Mouse (Mus musculus) large intestine, adult 2 months (tissue): ENCODE results near the gene Marveld2. TPM values are rescaled to one million over a fixed set of nuclear protein-coding genes. Genes with fewer than 3 reads are reported as not detected.

ENCODE experiments used
- DNase-seq: peaks from one replicate; pipeline ENCODE4 v3.0.0-alpha.2; 2012; ENCODE audit warnings: low read depth, low spot score
- WGBS: fragments of 180-500 bp; shearing (Covaris S2); methylation state at CpG from one replicate; pipeline ENCODE4 v1.1.7; 2018; 5-methylcytosine and 5-hydroxymethylcytosine counted together
- polyA plus RNA-seq: library from polyadenylated mRNA; depleted of rRNA; stranded (reverse); fragments of >200 nt; gene quantifications from 2 replicates; pipeline ENCODE4 v1.2.3, GENCODE M21; 2012

Gene Marveld2
- polyA plus RNA-seq, 1 experiment, result 22.9 TPM

- no peak for DNase-seq
- WGBS, result 44% methylated on average over 5 of the region's 5 CpGs
Observed at GRCm38 (mm10) chr13:100602239-100602902, 14.4 kb downstream of the Marveld2 start.

DNA sequence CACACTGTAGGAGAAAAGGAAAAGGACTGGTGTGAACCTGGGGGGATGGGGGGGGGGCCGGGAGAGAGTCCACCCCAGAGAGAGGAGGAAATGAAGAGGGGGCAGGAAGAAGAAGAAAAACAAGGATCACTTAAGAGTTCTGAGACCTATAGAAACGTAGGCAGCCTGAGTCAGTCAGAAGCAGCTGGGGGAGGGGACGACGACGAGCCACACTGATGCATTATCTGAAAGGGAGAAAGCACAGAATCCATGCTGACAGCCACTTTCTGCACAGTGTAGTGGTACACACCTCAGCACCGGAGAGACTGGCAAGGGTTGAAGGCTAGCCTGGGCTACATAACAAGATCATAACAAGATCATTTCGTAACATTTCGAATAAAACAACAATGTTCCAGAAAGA is 15.7 kb downstream of the Marveld2 start:
- 39% methylated on average over 8 of the region's 8 CpGs for WGBS

DNA sequence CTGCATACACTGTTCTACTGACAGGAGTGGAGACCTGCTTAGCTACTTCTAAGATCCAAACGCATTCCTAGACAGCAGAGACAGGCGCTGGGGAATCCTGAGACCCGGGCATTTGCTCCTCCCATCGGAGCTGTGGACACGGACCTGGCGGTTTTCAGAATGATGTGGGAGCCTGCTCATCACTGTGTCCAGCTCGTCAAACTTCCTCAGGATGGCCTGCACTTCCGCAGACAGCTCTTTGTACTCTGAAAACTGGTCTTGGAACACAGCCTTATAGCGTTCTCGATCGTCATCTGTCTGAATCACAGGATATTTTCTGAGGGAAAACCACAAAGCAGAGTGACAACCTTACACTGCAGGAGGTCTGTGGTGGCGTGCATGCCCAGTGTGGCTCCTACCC is 16.5 kb downstream of the Marveld2 start:
- no peak for DNase-seq
- WGBS, result 68% methylated on average over 12 of the region's 12 CpGs

More for the DNA sequence above, 15.7 kb downstream of the Marveld2 start:
- DNase-seq, result no peak

- WGBS, result 82% methylated on average over 9 of the region's 9 CpGs
- no peak for DNase-seq
Observed at GRCm38 (mm10) chr13:100597284-100597683, 19.5 kb downstream of the Marveld2 start.

GRCm38 (mm10) chr13:100595552-100595885 is 21.3 kb downstream of the Marveld2 start:
- DNase-seq, result no peak
- WGBS, result 78% methylated on average over 3 of the region's 3 CpGs

- WGBS, result 66% methylated on average over 5 of the region's 5 CpGs
- no peak for DNase-seq
Observed at GRCm38 (mm10) chr13:100594838-100595551, 21.8 kb downstream of the Marveld2 start.

DNA sequence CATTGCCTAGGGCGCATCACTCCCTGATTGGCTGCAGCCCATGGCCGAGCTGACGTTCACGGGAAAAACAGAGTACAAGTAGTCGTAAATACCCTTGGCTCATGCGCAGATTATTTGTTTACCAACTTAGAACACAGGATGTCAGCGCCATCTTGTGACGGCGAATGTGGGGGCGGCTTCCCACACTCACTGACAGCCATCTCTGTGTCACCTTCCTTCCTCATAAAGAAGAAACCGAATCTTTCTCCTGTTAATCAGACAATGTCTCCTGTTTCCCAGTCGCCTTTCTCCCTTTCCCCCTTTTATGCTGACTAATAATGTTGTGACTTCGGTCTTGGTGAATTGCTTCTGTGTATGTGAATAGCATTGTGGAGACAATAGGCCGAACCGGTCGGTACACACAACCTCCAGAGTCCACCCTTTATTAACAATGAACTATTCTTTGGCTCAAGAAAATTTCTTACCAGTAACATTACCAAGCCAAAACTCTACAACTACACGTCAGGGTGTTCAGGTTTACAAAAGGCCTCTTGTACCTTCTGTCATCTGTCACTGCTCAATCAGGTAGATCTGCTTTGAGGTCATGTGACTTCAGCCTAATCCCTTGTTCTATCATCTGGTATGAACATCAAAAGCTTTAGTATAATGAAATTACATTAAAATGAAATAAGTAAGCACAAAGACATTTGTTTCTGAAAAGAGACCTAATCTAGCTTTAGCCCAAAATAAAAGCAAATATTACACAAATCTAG is 22.6 kb downstream of the Marveld2 start:
- no peak for DNase-seq
- WGBS, result 66% methylated on average over 13 of the region's 17 CpGs

GRCm38 (mm10) chr13:100588646-100589045 is 28.1 kb downstream of the Marveld2 start:
- DNase-seq, result no peak

GRCm38 (mm10) chr13:100582144-100582543 is 34.6 kb downstream of the Marveld2 start:
- 36% methylated on average over 6 of the region's 6 CpGs for WGBS
- no peak for DNase-seq

More at GRCm38 (mm10) chr13:100588646-100589045, 28.1 kb downstream of the Marveld2 start:
- 55% methylated on average over 12 of the region's 12 CpGs for WGBS

- no peak for DNase-seq
- 48% methylated on average over 3 of the region's 3 CpGs for WGBS
Observed at GRCm38 (mm10) chr13:100581701-100582100, 35.1 kb downstream of the Marveld2 start.

DNA sequence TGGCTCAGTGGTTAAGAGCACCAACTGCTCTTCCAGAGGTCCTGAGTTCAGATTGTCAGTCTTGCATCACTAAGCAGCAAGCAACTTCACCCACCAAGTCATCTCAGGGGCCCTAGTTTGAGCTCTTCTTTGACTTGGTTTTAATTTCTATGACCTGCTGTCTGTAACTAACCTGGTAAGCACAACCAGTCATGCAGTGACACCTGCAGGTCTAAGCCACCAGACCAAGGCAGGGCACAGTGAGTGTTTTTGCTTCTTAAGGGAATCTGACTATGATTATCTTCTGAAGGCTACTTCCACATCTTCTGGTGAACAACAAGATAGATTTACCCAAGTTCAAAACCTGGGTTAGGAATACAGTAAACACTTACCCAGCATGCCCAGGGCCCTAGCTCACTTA is 36.8 kb downstream of the Marveld2 start:
- no peak for DNase-seq

- DNase-seq, result no peak
- 15% methylated on average over 3 of the region's 3 CpGs for WGBS
Observed at GRCm38 (mm10) chr13:100579220-100579619, 37.6 kb downstream of the Marveld2 start.

DNA sequence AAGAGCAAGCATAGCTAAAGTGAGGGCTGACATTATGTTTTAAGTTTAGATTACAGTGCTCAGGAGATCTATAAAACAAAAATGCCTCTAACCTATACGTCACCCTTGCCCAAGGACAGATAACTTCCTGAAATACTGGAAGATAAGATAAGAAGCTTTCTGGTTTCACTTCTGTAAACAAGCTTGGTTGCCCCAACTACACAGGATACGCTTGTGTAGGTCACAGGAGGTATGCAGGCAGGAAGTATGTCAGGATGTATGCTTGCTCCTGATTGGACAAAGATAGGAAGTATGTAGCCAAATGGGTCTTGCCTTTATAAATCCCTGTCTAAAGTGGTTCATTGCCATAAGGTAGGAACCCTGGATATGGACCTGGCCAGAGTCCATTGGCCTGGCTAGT is 40.8 kb downstream of the Marveld2 start:
- WGBS, result 17% methylated on average over 2 of the region's 2 CpGs
- no peak for DNase-seq

- 75% methylated on average over 2 of the region's 2 CpGs for WGBS
- DNase-seq, result no peak
Observed at GRCm38 (mm10) chr13:100570713-100571112, 46.1 kb downstream of the Marveld2 start.

GRCm38 (mm10) chr13:100568359-100568758 is 48.4 kb downstream of the Marveld2 start:
- DNase-seq, result no peak
- 98% methylated on average over 1 of the region's 1 CpGs for WGBS

DNA sequence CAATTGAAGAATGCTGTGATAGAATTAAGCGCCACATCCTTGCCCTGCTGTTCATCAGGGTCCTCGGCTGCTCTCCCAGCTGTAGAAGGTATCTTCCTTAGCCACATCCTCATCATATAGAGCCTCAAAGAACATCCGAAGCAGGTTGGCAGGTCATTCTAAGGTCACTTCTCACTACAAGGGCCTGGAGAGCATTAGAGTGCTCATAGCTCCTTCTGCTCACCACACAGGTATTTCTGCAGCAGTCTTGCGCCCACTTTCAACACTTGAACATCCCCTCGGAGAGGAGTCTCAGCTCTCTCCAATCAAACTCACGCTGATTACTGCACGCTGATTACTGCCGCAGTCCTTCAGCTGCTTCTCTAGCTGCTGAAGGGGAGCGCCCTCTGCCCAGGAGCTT is 57.3 kb downstream of the Marveld2 start:
- WGBS, result 88% methylated on average over 9 of the region's 9 CpGs

DNA sequence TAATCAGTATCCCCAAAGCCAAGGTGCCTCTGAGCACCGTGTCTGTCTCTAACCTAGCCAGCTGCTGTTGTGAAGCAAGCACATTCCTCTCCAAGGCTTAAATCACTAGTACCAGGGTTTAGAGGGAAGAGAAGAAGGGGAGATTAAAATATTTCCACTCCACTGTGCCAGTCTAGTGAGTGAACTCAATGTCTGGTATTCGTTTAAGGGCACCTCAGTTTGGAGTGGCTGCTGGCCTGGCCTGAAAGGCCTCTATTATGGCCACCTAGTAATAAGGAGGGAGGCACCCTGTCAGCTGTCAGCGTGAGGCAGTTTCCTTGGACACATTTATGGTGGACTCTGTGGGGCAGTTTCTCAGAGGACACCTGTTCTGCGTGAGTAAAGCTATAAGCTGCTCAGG is 59.8 kb downstream of the Marveld2 start:
- WGBS, result 46% methylated on average over 4 of the region's 4 CpGs
- DNase-seq, result no peak

More for the DNA sequence above, 57.3 kb downstream of the Marveld2 start:
- no peak for DNase-seq

GRCm38 (mm10) chr13:100553042-100553437 is 63.7 kb downstream of the Marveld2 start:
- no peak for DNase-seq
- WGBS, result 1% methylated on average over 12 of the region's 12 CpGs

- under 1% methylated on average over 45 of the region's 45 CpGs for WGBS
- peak; percentile 53 for DNase-seq
Observed at GRCm38 (mm10) chr13:100552369-100553041, 64.3 kb downstream of the Marveld2 start, which contains the start of gene Ocln. Gene Ocln, minus strand, starts transcription at chr13:100552718.

DNA sequence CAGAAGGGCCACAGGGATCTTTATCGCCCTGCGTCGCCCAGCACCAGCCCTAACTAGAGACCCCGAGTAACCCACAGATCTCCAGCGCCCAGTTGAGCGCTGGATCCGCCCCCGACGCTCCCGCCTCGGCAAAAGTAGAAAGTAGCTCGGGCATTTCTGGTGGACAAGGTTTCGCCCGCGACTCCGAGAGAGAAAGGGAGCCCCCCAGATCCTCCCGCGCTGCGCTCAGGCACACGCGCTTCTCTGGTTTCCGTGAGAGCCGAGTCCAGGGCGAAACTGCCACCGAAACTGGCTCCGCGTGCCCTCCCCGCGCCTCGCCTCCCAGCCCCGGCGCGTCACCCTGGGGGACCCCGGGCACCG is 64.8 kb downstream of the Marveld2 start:
- under 1% methylated on average over 35 of the region's 35 CpGs for WGBS
- DNase-seq, result no peak
